Mouse (Mus musculus) olfactory bulb, adult 2 months (tissue): ENCODE measurements at regions not wholly inside any gene's neighbourhood (a gene's known extent, or its start where the extent isn't known, plus 50 kb on each side); places are given as distances from the start of the nearest gene placed in this dataset.

Experiments used
- CTCF ChIP-seq: fragments of 200-500 bp; IDR thresholded peaks from 2 replicates; pipeline ENCODE4 v1.5.1; 2012; ENCODE audit warnings: low read depth, mild to moderate bottlenecking, low read length, moderate library complexity; ENCODE audit not compliant: insufficient read depth
- POLR2A ChIP-seq: fragments of 200-500 bp; IDR thresholded peaks from 2 replicates; pipeline ENCODE4 v1.6.1; 2012; ENCODE audit warnings: mild to moderate bottlenecking, low read depth, low read length, moderate library complexity; ENCODE audit not compliant: insufficient read depth

- TF ChIP-seq CTCF (no peak), POLR2A (no peak)
Observed at GRCm38 (mm10) chr13:5546011-5546410, 315.3 kb upstream of the Klf6 start.
